Mouse (Mus musculus) midbrain, postnatal 0 days (tissue): Measurements from ENCODE around the gene Crip3. TPM values are rescaled to one million over a fixed set of nuclear protein-coding genes. Genes with fewer than 3 reads are reported as not detected.
A peak's percentile ranks its signal among the peaks of the same experiment; 100 is the strongest.

Experiments
- ATAC-seq: fragments of 200-750 bp; cut with Nextera tagmentation; 2 replicates; pipeline ENCODE4 v1.8.0; 2017; ENCODE audit warnings: moderate number of reproducible peaks, mild to moderate bottlenecking, moderate TSS enrichment, moderate library complexity; ENCODE audit not compliant: low FRiP score
- DNase-seq: peaks from one replicate; pipeline ENCODE4 v3.0.0-alpha.2; 2015; ENCODE audit warnings: low spot score
- H3K27ac ChIP-seq: fragments of 300-500 bp; sonication (generic); 2 replicates; pipeline ENCODE4 v1.5.1; 2014; ENCODE audit warnings: low read depth, mild to moderate bottlenecking, low read length, mixed read lengths
- H3K27me3 ChIP-seq: fragments of 300-500 bp; sonication (generic); 2 replicates; pipeline ENCODE4 v1.6.1; 2014; ENCODE audit warnings: low read length, control low read depth, mixed read lengths; ENCODE audit not compliant: insufficient read depth
- H3K36me3 ChIP-seq: fragments of 300-500 bp; sonication (generic); 2 replicates; pipeline ENCODE4 v1.6.1; 2014; ENCODE audit warnings: low read length, control low read depth, mixed read lengths; ENCODE audit not compliant: insufficient read depth
- H3K4me1 ChIP-seq: fragments of 300-500 bp; sonication (generic); 2 replicates; pipeline ENCODE4 v1.6.1; 2014; ENCODE audit warnings: mild to moderate bottlenecking, control low read depth, antibody characterized with exemption, low read length, mixed read lengths; ENCODE audit not compliant: insufficient read depth
- H3K4me2 ChIP-seq: fragments of 300-500 bp; sonication (generic); 2 replicates; pipeline ENCODE4 v1.6.1; 2014; ENCODE audit warnings: low read depth, mild to moderate bottlenecking, low read length, mixed read lengths; ENCODE audit not compliant: poor library complexity, severe bottlenecking
- H3K4me3 ChIP-seq: fragments of 300-500 bp; sonication (generic); 2 replicates; pipeline ENCODE4 v1.5.1; 2014; ENCODE audit warnings: low read depth, mild to moderate bottlenecking, low read length, moderate library complexity
- H3K9ac ChIP-seq: fragments of 300-500 bp; sonication (generic); replicated peaks from 2 replicates; pipeline ENCODE4 v1.6.1; 2014; ENCODE audit warnings: mild to moderate bottlenecking, low read length, moderate library complexity, mixed read lengths; ENCODE audit not compliant: poor library complexity, severe bottlenecking
- H3K9me3 ChIP-seq: fragments of 300-500 bp; sonication (generic); 2 replicates; pipeline ENCODE4 v1.6.1; 2016; ENCODE audit warnings: low read length, control low read depth
- CTCF ChIP-seq: IDR thresholded peaks from 2 replicates; pipeline ENCODE4 v1.5.1; 2016; ENCODE audit warnings: antibody characterized with exemption, mild to moderate bottlenecking
- WGBS: fragments of 180-500 bp; shearing (Covaris S2); extraction: QIAGEN DNeasy Blood & Tissue Kit; methylation state at CpG from one replicate; pipeline ENCODE4 v1.1.7; 2014; 5-methylcytosine and 5-hydroxymethylcytosine counted together
- polyA plus RNA-seq: library from polyadenylated mRNA; unstranded; fragments of >200 nt; fragmentation: Nextera tagmentation; extraction: Ambion mirVana; gene quantifications from 2 replicates; pipeline ENCODE4 v1.2.1, GENCODE M21; 2015
- total RNA-seq: library from RNA; depleted of rRNA; stranded (reverse); fragments of >200 nt; gene quantifications from 2 replicates; pipeline ENCODE4 v1.2.3, GENCODE M21; 2014

Gene Crip3
- total and polyA plus RNA-seq, 2 experiments from 2014 or later = 2.0 to 2.1 TPM

DNA sequence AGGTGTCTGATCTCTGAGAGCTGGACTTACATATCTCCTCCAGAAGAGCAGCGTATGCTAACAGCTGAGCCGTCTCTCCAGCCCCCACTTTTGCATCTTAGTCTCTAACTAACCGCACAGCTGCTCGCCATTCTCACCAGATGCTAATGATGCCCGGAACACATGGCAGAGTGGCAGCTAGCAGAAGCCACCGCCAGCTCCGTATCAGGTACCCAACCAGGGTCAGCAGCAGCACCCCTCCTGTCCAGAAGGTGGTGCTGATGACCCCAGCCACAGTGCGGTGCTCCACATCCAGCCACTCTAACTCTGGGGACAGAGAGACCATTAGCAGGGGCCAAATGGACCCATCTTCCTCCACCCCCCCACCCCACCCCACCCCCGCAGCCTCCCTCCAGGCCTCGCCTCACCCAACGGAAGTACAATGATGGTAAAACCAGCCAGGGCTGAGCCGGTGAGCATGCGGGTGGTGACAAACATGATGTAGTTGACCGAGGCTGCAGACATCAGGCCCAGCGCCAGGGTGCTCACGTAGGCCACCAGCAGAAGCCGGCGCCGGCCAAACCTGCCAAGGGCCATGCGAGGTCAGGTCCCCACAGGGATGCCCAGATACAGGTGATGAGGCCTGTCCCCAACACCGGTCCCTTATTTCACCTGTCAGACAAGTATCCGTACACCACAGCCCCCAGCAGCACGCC, 8.1 kb downstream of the Crip3 start:
- DNase-seq (peak; percentile 60), ATAC-seq (peak; percentile 55)
- no peak overlapping the region for H3K9ac ChIP-seq
- H3K4me2 ChIP-seq = no peak overlapping the region
- no peak overlapping the region for H3K27ac ChIP-seq
- WGBS = 26% methylated on average over 23 of the region's 23 CpGs
- no peak overlapping the region for H3K4me3 ChIP-seq
- no peaks in the 10 kb centered on the region for H3K4me1 ChIP-seq
- no peaks in the 10 kb centered on the region for H3K27me3 ChIP-seq
- H3K36me3 ChIP-seq = no peaks in the 10 kb centered on the region
- no peaks in the 10 kb centered on the region for H3K9me3 ChIP-seq
- TF ChIP-seq CTCF = peak; percentile 68

GRCm38 (mm10) chr17:46438298-46438873, 9.7 kb downstream of the Crip3 start, which contains the start of gene Slc22a7:
Slc22a7 (minus strand) TSS chr17:46438457.
- Histone ChIP-seq H3K4me2 (no peak within 1 kb of the TSS), H3K9me3 (no peaks in the 10 kb centered on the region), H3K9ac (no peak within 1 kb of the TSS), H3K27me3 (no peaks in the 10 kb centered on the region), H3K27ac (no peak within 1 kb of the TSS), H3K4me1 (no peaks in the 10 kb centered on the region), H3K4me3 (no peak within 1 kb of the TSS), H3K36me3 (no peaks in the 10 kb centered on the region)
- WGBS = 84% methylated on average over 4 of the region's 4 CpGs
- no peak for TF ChIP-seq CTCF
- no peak for ATAC-seq
- no peak for DNase-seq

DNA sequence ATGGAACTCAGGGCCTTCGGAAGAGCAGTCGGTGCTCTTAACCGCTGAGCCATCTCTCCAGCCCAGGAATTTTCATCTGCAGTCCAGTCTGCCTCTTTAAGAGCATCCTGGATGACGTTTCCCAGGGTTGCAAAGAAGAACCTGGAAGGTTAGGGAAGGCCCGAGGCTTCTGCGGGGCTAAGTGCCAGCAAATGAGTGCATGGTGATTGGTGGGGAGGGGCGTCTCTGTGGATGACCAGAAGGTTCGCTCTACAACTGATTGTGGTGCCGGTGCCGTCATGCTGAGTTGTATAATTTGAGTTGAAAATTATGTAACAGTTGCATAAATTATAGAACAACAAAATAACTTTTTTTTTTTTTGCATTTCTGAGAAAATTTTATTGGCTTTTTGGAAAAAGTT, 10.4 kb downstream of the Crip3 start:
- H3K36me3 ChIP-seq = no peaks in the 10 kb centered on the region; the same call in 1 of the 2 replicates
- H3K4me2 ChIP-seq = no peak overlapping the region
- no peak overlapping the region for H3K27ac ChIP-seq
- H3K27me3 ChIP-seq = no peaks in the 10 kb centered on the region
- H3K4me1 ChIP-seq = no peaks in the 10 kb centered on the region
- no peak overlapping the region for H3K4me3 ChIP-seq
- no peaks in the 10 kb centered on the region for H3K9me3 ChIP-seq
- H3K9ac ChIP-seq = no peak overlapping the region
- TF ChIP-seq CTCF = no peak
- ATAC-seq = no peak
- no peak for DNase-seq
- WGBS = 95% methylated on average over 10 of the region's 10 CpGs

GRCm38 (mm10) chr17:46444839-46445579, 16.3 kb downstream of the Crip3 start:
- Histone ChIP-seq H3K4me3 (no peak overlapping the region), H3K4me1 (no peaks in the 10 kb centered on the region), H3K9me3 (no peaks in the 10 kb centered on the region), H3K27ac (no peak overlapping the region), H3K36me3 (peaks cover 20% of the 10 kb centered on the region), H3K27me3 (peaks cover 9% of the 10 kb centered on the region; the same call in 1 of the 2 replicates), H3K4me2 (peak overlapping the region; percentile 15; the same call in 1 of the 2 replicates), H3K9ac (no peak overlapping the region)
- TF ChIP-seq CTCF = no peak
- ATAC-seq (no peak), DNase-seq (no peak)
- WGBS = 18% methylated on average over 44 of the region's 50 CpGs

- no peak overlapping the region for H3K4me2 ChIP-seq
- H3K4me1 ChIP-seq = no peaks in the 10 kb centered on the region
- H3K9ac ChIP-seq = no peak overlapping the region
- H3K4me3 ChIP-seq = no peak overlapping the region
- no peaks in the 10 kb centered on the region for H3K9me3 ChIP-seq
- 90% methylated on average over 16 of the region's 16 CpGs for WGBS
- H3K36me3 ChIP-seq = peaks cover 22% of the 10 kb centered on the region
- no peak for TF ChIP-seq CTCF
- ATAC-seq (no peak), DNase-seq (no peak)
- peaks cover 9% of the 10 kb centered on the region; the same call in 1 of the 2 replicates for H3K27me3 ChIP-seq
- no peak overlapping the region for H3K27ac ChIP-seq
Measured at GRCm38 (mm10) chr17:46446264-46446663, 17.5 kb downstream of the Crip3 start.
